22 mouse cellular contexts compared by ENCODE assay signal in genomic region chr11:67140175-67140574, GRCm38 (mm10). TPM values are rescaled to one million over a fixed set of nuclear protein-coding genes. Genes with fewer than 3 reads are reported as not detected.
DNase-seq lines count a peak whose midpoint lies in the region; ATAC-seq lines count a peak whose summit lies in the region.
"Had no signal": no experiment of that assay in that cellular context is flagged by ENCODE, and none has a peak within 500 bp of the region (broad histone marks: within the 10 kb centered on the region; RNA-seq: fewer than 3 reads in every experiment).

No protein-coding gene starts in this region.

- ATAC-seq in frontal cortex, adult (ENCODE audit: low TSS enrichment), result peak; percentile 57; the same call in 1 of the 2 replicates
- no peak for ATAC-seq in megakaryocyte, adult 5-6 weeks (ENCODE audit: poor library complexity, severe bottlenecking)
- ATAC-seq: CD4-positive, CD25-positive, alpha-beta regulatory T cell, adult 4 months; forebrain, embryonic 14.5 days; forebrain, embryonic 16.5 days had no signal

- no peak for DNase-seq in frontal cortex, postnatal 36 days (ENCODE audit: low spot score in 2 of 2)
- DNase-seq in heart, adult 11 months, result peak; percentile 11
- DNase-seq in heart, adult 18-20 months, result no peak
- DNase-seq in skeletal muscle tissue, adult 2 months (ENCODE audit: low read depth, low spot score), result peak; percentile 47
- DNase-seq: adrenal gland, adult 2 months; adrenal gland, postnatal 10 days; adrenal gland, postnatal 25 days; B cell, adult 2 months; cerebellum, adult 18-20 months; cerebellum, adult 8-10 months; cerebellum, adult 9-11 months; cerebellum, postnatal 14 days; cerebellum, postnatal 36 days; embryo, embryonic 11 days had no signal

RNA-seq across cellular contexts. Expression of gene Myh2, which starts 30.7 kb away (rescaled TPM):
- not detected for total RNA-seq in heart, adult 18-20 months (2021)
- total RNA-seq in megakaryocyte, adult 5-6 weeks (2015), result not detected in 2 replicates
- not detected in 2 replicates for total RNA-seq in megakaryocyte, adult 5-6 weeks (2017)
- total RNA-seq: adrenal gland, adult 2 months; adrenal gland, postnatal 25 days; common myeloid progenitor, adult 5-6 weeks; ES-E14; MEL had no signal

RNA-seq across cellular contexts. Expression of gene Myh1, which starts 59.7 kb away (rescaled TPM):
- total RNA-seq in heart, adult 18-20 months (2021), result not detected
- total RNA-seq in megakaryocyte, adult 5-6 weeks (2015), result not detected in 2 replicates
- total RNA-seq in megakaryocyte, adult 5-6 weeks (2017), result not detected in 2 replicates
- total RNA-seq: common myeloid progenitor, adult 5-6 weeks; MEL had no signal

Comparison
In these comparisons a context has a peak if more than half of its experiments do, and no peak if none do; other contexts are left out.
1. DNase-seq: peak in heart, adult 11 months (single experiment) and skeletal muscle tissue, adult 2 months (single experiment); none in frontal cortex, postnatal 36 days (0 of 2) and heart, adult 18-20 months (0 of 2).